Mouse (Mus musculus): ENCODE measurements around the gene Cd72. TPM values are rescaled to one million over a fixed set of nuclear protein-coding genes. Genes with fewer than 3 reads are reported as not detected.

The Cd72 gene
- polyA plus RNA-seq, 1 experiment, result 140 TPM

- Histone ChIP-seq H3K27ac (ENCODE audit: insufficient read depth, low read length) (peak overlapping the region; percentile 96), H3K4me1 (ENCODE audit: control insufficient read depth, insufficient read depth, insufficient read length) (peaks cover 50% of the 10 kb centered on the region; the same call in 1 of the 2 replicates), H3K27me3 (ENCODE audit: control insufficient read depth, insufficient read depth, low read length) (no peaks in the 10 kb centered on the region), H3K4me3 (ENCODE audit: extremely low read depth, insufficient read depth, insufficient read length) (peak overlapping the region; percentile 28; the same call in 1 of the 2 replicates), H3K36me3 (ENCODE audit: control insufficient read depth, insufficient read depth, low read length) (no peaks in the 10 kb centered on the region)
- 36% methylated on average over 24 of the region's 24 CpGs for WGBS
- TF ChIP-seq POLR2A (IDR thresholded peaks at IDR 0.05; ENCODE audit: low read depth, low read length) (no peak), CTCF (IDR thresholded peaks at IDR 0.05; ENCODE audit: extremely low read depth, insufficient read depth, insufficient read length, insufficient replicate concordance) (peak; percentile 62; the same call in 1 of the 2 replicates)
- DNase-seq (ENCODE audit: low read depth in 1 of 2, low spot score in 2 of 2), result peak; percentile 63 to 87
Observed at GRCm38 (mm10) chr4:43478906-43479832, 24.7 kb upstream of the Cd72 start.

GRCm38 (mm10) chr4:43478534-43478858, 24.1 kb upstream of the Cd72 start:
- DNase-seq (ENCODE audit: low read depth in 1 of 2, low spot score in 2 of 2), result no peak
- Histone ChIP-seq H3K27me3 (ENCODE audit: control insufficient read depth, insufficient read depth, low read length) (no peaks in the 10 kb centered on the region), H3K4me3 (ENCODE audit: extremely low read depth, insufficient read depth, insufficient read length) (peak overlapping the region; percentile 32), H3K36me3 (ENCODE audit: control insufficient read depth, insufficient read depth, low read length) (no peaks in the 10 kb centered on the region), H3K4me1 (ENCODE audit: control insufficient read depth, insufficient read depth, insufficient read length) (peaks cover 48% of the 10 kb centered on the region; the same call in 1 of the 2 replicates), H3K27ac (ENCODE audit: insufficient read depth, low read length) (peak overlapping the region; percentile 96)
- no peak for TF ChIP-seq POLR2A (IDR thresholded peaks at IDR 0.05; ENCODE audit: low read depth, low read length)
- no peak for TF ChIP-seq CTCF (IDR thresholded peaks at IDR 0.05; ENCODE audit: extremely low read depth, insufficient read depth, insufficient read length, insufficient replicate concordance)
- WGBS, result 6% methylated on average over 8 of the region's 8 CpGs

GRCm38 (mm10) chr4:43477857-43478533, 23.6 kb upstream of the Cd72 start:
- Histone ChIP-seq H3K36me3 (ENCODE audit: control insufficient read depth, insufficient read depth, low read length) (no peaks in the 10 kb centered on the region), H3K4me3 (ENCODE audit: extremely low read depth, insufficient read depth, insufficient read length) (peak overlapping the region; percentile 32), H3K4me1 (ENCODE audit: control insufficient read depth, insufficient read depth, insufficient read length) (peaks cover 49% of the 10 kb centered on the region; the same call in 1 of the 2 replicates), H3K27ac (ENCODE audit: insufficient read depth, low read length) (peak overlapping the region; percentile 96), H3K27me3 (ENCODE audit: control insufficient read depth, insufficient read depth, low read length) (no peaks in the 10 kb centered on the region)
- peak; percentile 43; the same call in 1 of the 2 replicates for TF ChIP-seq CTCF (IDR thresholded peaks at IDR 0.05; ENCODE audit: extremely low read depth, insufficient read depth, insufficient read length, insufficient replicate concordance)
- TF ChIP-seq POLR2A (IDR thresholded peaks at IDR 0.05; ENCODE audit: low read depth, low read length), result peak; percentile 31; the same call in 1 of the 2 replicates
- DNase-seq (ENCODE audit: low read depth in 1 of 2, low spot score in 2 of 2), result peak; percentile 90 to 93
- 17% methylated on average over 11 of the region's 11 CpGs for WGBS

DNA sequence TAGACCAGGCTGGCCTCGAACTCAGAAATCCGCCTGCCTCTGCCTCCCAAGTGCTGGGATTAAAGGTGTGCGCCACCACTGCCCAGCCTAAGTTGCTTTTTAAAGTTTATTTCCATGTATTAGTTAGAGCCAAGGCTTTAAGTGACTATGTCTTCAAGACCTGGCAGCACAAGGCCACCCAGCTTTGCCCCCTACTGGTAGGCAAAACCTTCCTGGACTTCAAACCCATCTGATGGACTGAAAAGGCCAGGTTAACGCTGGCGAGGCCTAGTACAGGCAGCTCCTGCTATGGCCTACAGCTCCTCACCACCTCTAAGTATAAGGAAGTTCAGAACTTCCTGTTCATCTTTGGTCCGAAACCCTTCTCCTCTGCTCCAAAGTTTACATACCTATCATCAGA, 22.2 kb upstream of the Cd72 start:
- H3K27ac ChIP-seq (ENCODE audit: insufficient read depth, low read length), result peak overlapping the region; percentile 44; the same call in 1 of the 2 replicates
- no peak for TF ChIP-seq POLR2A (IDR thresholded peaks at IDR 0.05; ENCODE audit: low read depth, low read length)
- TF ChIP-seq CTCF (IDR thresholded peaks at IDR 0.05; ENCODE audit: extremely low read depth, insufficient read depth, insufficient read length, insufficient replicate concordance), result peak; percentile 28; the same call in 1 of the 2 replicates
- WGBS, result 55% methylated on average over 6 of the region's 6 CpGs
- peak in 1 of 2 experiments; percentile 62 for DNase-seq (ENCODE audit: low read depth in 1 of 2, low spot score in 2 of 2)
- no peak overlapping the region for H3K4me3 ChIP-seq (ENCODE audit: extremely low read depth, insufficient read depth, insufficient read length)
- no peaks in the 10 kb centered on the region for H3K36me3 ChIP-seq (ENCODE audit: control insufficient read depth, insufficient read depth, low read length)
- H3K27me3 ChIP-seq (ENCODE audit: control insufficient read depth, insufficient read depth, low read length), result no peaks in the 10 kb centered on the region
- H3K4me1 ChIP-seq (ENCODE audit: control insufficient read depth, insufficient read depth, insufficient read length), result peaks cover 37% of the 10 kb centered on the region; the same call in 1 of the 2 replicates

GRCm38 (mm10) chr4:43473636-43474035, 19.2 kb upstream of the Cd72 start:
- WGBS, result 4% methylated on average over 1 of the region's 1 CpGs
- peak overlapping the region; percentile 78 for H3K27ac ChIP-seq (ENCODE audit: insufficient read depth, low read length)

DNA sequence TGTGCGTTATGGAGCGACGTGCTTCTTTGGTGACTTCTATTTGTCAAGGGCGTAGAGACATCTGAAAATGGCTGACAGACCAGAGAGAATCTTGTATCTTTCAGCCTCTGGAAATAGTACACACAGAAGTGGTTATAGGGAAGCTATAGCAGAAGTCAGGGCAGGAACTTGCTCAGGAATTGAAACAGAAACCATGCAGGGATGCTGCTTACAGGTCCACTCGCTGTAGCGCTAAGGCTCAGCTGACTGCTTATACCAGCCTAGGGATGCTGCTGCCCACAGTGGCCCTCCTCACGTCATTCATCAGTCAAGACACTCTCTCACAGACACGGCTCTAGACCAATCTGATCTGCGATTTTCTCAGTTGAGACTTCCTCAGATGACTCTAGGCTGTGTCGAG, 15.9 kb upstream of the Cd72 start:
- H3K4me3 ChIP-seq (ENCODE audit: extremely low read depth, insufficient read depth, insufficient read length), result no peak overlapping the region

More at GRCm38 (mm10) chr4:43473636-43474035, 19.2 kb upstream of the Cd72 start:
- Histone ChIP-seq H3K36me3 (ENCODE audit: control insufficient read depth, insufficient read depth, low read length) (no peaks in the 10 kb centered on the region), H3K4me3 (ENCODE audit: extremely low read depth, insufficient read depth, insufficient read length) (no peak overlapping the region), H3K4me1 (ENCODE audit: control insufficient read depth, insufficient read depth, insufficient read length) (peaks cover 30% of the 10 kb centered on the region; the same call in 1 of the 2 replicates), H3K27me3 (ENCODE audit: control insufficient read depth, insufficient read depth, low read length) (no peaks in the 10 kb centered on the region)
- TF ChIP-seq CTCF (IDR thresholded peaks at IDR 0.05; ENCODE audit: extremely low read depth, insufficient read depth, insufficient read length, insufficient replicate concordance), result no peak
- TF ChIP-seq POLR2A (IDR thresholded peaks at IDR 0.05; ENCODE audit: low read depth, low read length), result no peak
- DNase-seq (ENCODE audit: low read depth in 1 of 2, low spot score in 2 of 2), result no peak

More for the DNA sequence above, 15.9 kb upstream of the Cd72 start:
- peaks cover 31% of the 10 kb centered on the region; the same call in 1 of the 2 replicates for H3K4me1 ChIP-seq (ENCODE audit: control insufficient read depth, insufficient read depth, insufficient read length)
- no peak for DNase-seq (ENCODE audit: low read depth in 1 of 2, low spot score in 2 of 2)
- H3K27me3 ChIP-seq (ENCODE audit: control insufficient read depth, insufficient read depth, low read length), result no peaks in the 10 kb centered on the region
- H3K27ac ChIP-seq (ENCODE audit: insufficient read depth, low read length), result 0 out of 2 replicates have a peak overlapping the region, but pooled peaks have one; percentile 8
- TF ChIP-seq POLR2A (IDR thresholded peaks at IDR 0.05; ENCODE audit: low read depth, low read length) (no peak), CTCF (IDR thresholded peaks at IDR 0.05; ENCODE audit: extremely low read depth, insufficient read depth, insufficient read length, insufficient replicate concordance) (no peak)
- H3K36me3 ChIP-seq (ENCODE audit: control insufficient read depth, insufficient read depth, low read length), result no peaks in the 10 kb centered on the region
- WGBS, result 82% methylated on average over 10 of the region's 10 CpGs
